Mouse (Mus musculus) embryonic fibroblast, embryonic 13.5 days (primary cell): ENCODE data around the gene Arhgap29.

Experiments used
- CTCF ChIP-seq: IDR thresholded peaks from 2 replicates; pipeline ENCODE4 v1.5.1; 2011; ENCODE audit warnings: mild to moderate bottlenecking, control low read depth, low read length, moderate library complexity, borderline replicate concordance; ENCODE audit not compliant: insufficient read depth
- POLR2A ChIP-seq: IDR thresholded peaks from 2 replicates; pipeline ENCODE4 v1.6.1; 2011; ENCODE audit warnings: low read depth, mild to moderate bottlenecking, control low read depth, low read length, moderate library complexity

GRCm38 (mm10) chr3:121913476-121913875 lies 38.9 kb upstream of the Arhgap29 start:
- TF ChIP-seq POLR2A (no peak), CTCF (no peak)
